Mouse (Mus musculus): ENCODE data around the gene Dusp18. TPM values are rescaled to one million over a fixed set of nuclear protein-coding genes. Genes with fewer than 3 reads are reported as not detected.

The Dusp18 gene
- polyA plus RNA-seq, 1 experiment from 2014 or later = 0.38 TPM

GRCm38 (mm10) chr11:3859778-3860177 lies 35.3 kb upstream of the Dusp18 start:
- Histone ChIP-seq H3K27ac (replicated peaks) (no peak overlapping the region), H3K4me3 (replicated peaks) (no peak overlapping the region), H3K4me1 (replicated peaks) (peaks cover 11% of the 10 kb centered on the region), H3K27me3 (peaks cover 38% of the 10 kb centered on the region), H3K9ac (no peak overlapping the region), H3K9me3 (replicated peaks) (no peaks in the 10 kb centered on the region), H3K36me3 (replicated peaks) (no peaks in the 10 kb centered on the region), H3K4me2 (no peak overlapping the region)
- 85% methylated on average over 4 of the region's 4 CpGs for WGBS (ENCODE audit: insufficient replicate concordance)
- no peak for ATAC-seq (ENCODE audit: insufficient read depth)

- H3K27ac ChIP-seq (replicated peaks) = no peak overlapping the region
- H3K4me3 ChIP-seq (replicated peaks) = no peak overlapping the region
- H3K27me3 ChIP-seq = peaks cover 43% of the 10 kb centered on the region
- H3K4me2 ChIP-seq = no peak overlapping the region
- no peak for ATAC-seq (ENCODE audit: insufficient read depth)
- peaks cover 11% of the 10 kb centered on the region for H3K4me1 ChIP-seq (replicated peaks)
- H3K36me3 ChIP-seq (replicated peaks) = no peaks in the 10 kb centered on the region
- no peak overlapping the region for H3K9ac ChIP-seq
- 62% methylated on average over 4 of the region's 4 CpGs for WGBS (ENCODE audit: insufficient replicate concordance)
- no peaks in the 10 kb centered on the region for H3K9me3 ChIP-seq (replicated peaks)
These were observed 34.7 kb upstream of the Dusp18 start for GRCm38 (mm10) chr11:3860361-3860760.

GRCm38 (mm10) chr11:3862661-3863453 lies 32.2 kb upstream of the Dusp18 start:
- 59% methylated on average over 19 of the region's 19 CpGs for WGBS (ENCODE audit: insufficient replicate concordance)
- no peak overlapping the region for H3K27ac ChIP-seq (replicated peaks)
- peaks cover 11% of the 10 kb centered on the region for H3K4me1 ChIP-seq (replicated peaks)
- peak overlapping the region; percentile 76 for H3K4me2 ChIP-seq
- no peak for ATAC-seq (ENCODE audit: insufficient read depth)
- peaks cover 52% of the 10 kb centered on the region for H3K27me3 ChIP-seq
- H3K4me3 ChIP-seq (replicated peaks) = peak overlapping the region; percentile 49; the same call in 1 of the 2 replicates
- H3K36me3 ChIP-seq (replicated peaks) = no peaks in the 10 kb centered on the region
- H3K9me3 ChIP-seq (replicated peaks) = no peaks in the 10 kb centered on the region
- H3K9ac ChIP-seq = no peak overlapping the region

GRCm38 (mm10) chr11:3863454-3864112 lies 31.5 kb upstream of the Dusp18 start, which contains the start of gene Osbp2:
Gene Osbp2 (minus strand): TSS chr11:3863903.
- peak; percentile 89 for ATAC-seq (ENCODE audit: insufficient read depth)
- Histone ChIP-seq H3K27ac (replicated peaks) (no peak within 1 kb of the TSS), H3K9ac (no peak within 1 kb of the TSS)

GRCm38 (mm10) chr11:3864343-3864742 lies 30.7 kb upstream of the Dusp18 start:
- ATAC-seq (ENCODE audit: insufficient read depth) = no peak
- H3K4me2 ChIP-seq = peak overlapping the region; percentile 76
- H3K4me3 ChIP-seq (replicated peaks) = peak overlapping the region; percentile 49; the same call in 1 of the 2 replicates
- H3K27ac ChIP-seq (replicated peaks) = no peak overlapping the region
- WGBS (ENCODE audit: insufficient replicate concordance) = 32% methylated on average over 6 of the region's 6 CpGs
- no peak overlapping the region for H3K9ac ChIP-seq
- H3K27me3 ChIP-seq = peaks cover 52% of the 10 kb centered on the region
- no peaks in the 10 kb centered on the region for H3K9me3 ChIP-seq (replicated peaks)
- no peaks in the 10 kb centered on the region for H3K36me3 ChIP-seq (replicated peaks)
- peaks cover 11% of the 10 kb centered on the region for H3K4me1 ChIP-seq (replicated peaks)

More at GRCm38 (mm10) chr11:3863454-3864112, 31.5 kb upstream of the Dusp18 start, which contains the start of gene Osbp2:
- WGBS (ENCODE audit: insufficient replicate concordance) = 4% methylated on average over 57 of the region's 58 CpGs
- Histone ChIP-seq H3K4me1 (replicated peaks) (peaks cover 11% of the 10 kb centered on the region), H3K9me3 (replicated peaks) (no peaks in the 10 kb centered on the region), H3K36me3 (replicated peaks) (no peaks in the 10 kb centered on the region), H3K27me3 (peaks cover 52% of the 10 kb centered on the region), H3K4me3 (replicated peaks) (peak within 1 kb of the TSS; percentile 49), H3K4me2 (peak within 1 kb of the TSS; percentile 76)

GRCm38 (mm10) chr11:3876419-3876818 lies 18.6 kb upstream of the Dusp18 start:
- H3K4me1 ChIP-seq (replicated peaks) = no peaks in the 10 kb centered on the region
- peaks cover 7% of the 10 kb centered on the region for H3K27me3 ChIP-seq
- H3K4me2 ChIP-seq = no peak overlapping the region
- H3K4me3 ChIP-seq (replicated peaks) = no peak overlapping the region
- WGBS (ENCODE audit: insufficient replicate concordance) = 50% methylated on average over 6 of the region's 6 CpGs
- no peak for ATAC-seq (ENCODE audit: insufficient read depth)
- H3K9me3 ChIP-seq (replicated peaks) = no peaks in the 10 kb centered on the region
- H3K9ac ChIP-seq = no peak overlapping the region
- no peaks in the 10 kb centered on the region for H3K36me3 ChIP-seq (replicated peaks)
- no peak overlapping the region for H3K27ac ChIP-seq (replicated peaks)

GRCm38 (mm10) chr11:3878660-3879059 lies 16.4 kb upstream of the Dusp18 start:
- Histone ChIP-seq H3K9ac (no peak overlapping the region), H3K4me2 (no peak overlapping the region), H3K9me3 (replicated peaks) (no peaks in the 10 kb centered on the region), H3K36me3 (replicated peaks) (no peaks in the 10 kb centered on the region), H3K4me3 (replicated peaks) (no peak overlapping the region), H3K27me3 (peaks cover 21% of the 10 kb centered on the region), H3K27ac (replicated peaks) (no peak overlapping the region), H3K4me1 (replicated peaks) (no peaks in the 10 kb centered on the region)
- WGBS (ENCODE audit: insufficient replicate concordance) = 54% methylated on average over 7 of the region's 7 CpGs
- ATAC-seq (ENCODE audit: insufficient read depth) = no peak

- H3K4me2 ChIP-seq = no peak overlapping the region
- no peak overlapping the region for H3K4me3 ChIP-seq (replicated peaks)
- 36% methylated on average over 2 of the region's 2 CpGs for WGBS (ENCODE audit: insufficient replicate concordance)
- H3K9me3 ChIP-seq (replicated peaks) = no peaks in the 10 kb centered on the region
- no peaks in the 10 kb centered on the region for H3K4me1 ChIP-seq (replicated peaks)
- ATAC-seq (ENCODE audit: insufficient read depth) = no peak
- peaks cover 21% of the 10 kb centered on the region for H3K27me3 ChIP-seq
- H3K27ac ChIP-seq (replicated peaks) = no peak overlapping the region
- H3K9ac ChIP-seq = no peak overlapping the region
- no peaks in the 10 kb centered on the region for H3K36me3 ChIP-seq (replicated peaks)
These were observed 15.2 kb upstream of the Dusp18 start for GRCm38 (mm10) chr11:3879836-3880235.

- WGBS (ENCODE audit: insufficient replicate concordance) = 63% methylated on average over 3 of the region's 3 CpGs
- Histone ChIP-seq H3K9ac (no peak overlapping the region), H3K27ac (replicated peaks) (no peak overlapping the region), H3K4me2 (no peak overlapping the region), H3K36me3 (replicated peaks) (no peaks in the 10 kb centered on the region), H3K9me3 (replicated peaks) (no peaks in the 10 kb centered on the region), H3K4me3 (replicated peaks) (no peak overlapping the region), H3K27me3 (peaks cover 24% of the 10 kb centered on the region), H3K4me1 (replicated peaks) (peaks cover 16% of the 10 kb centered on the region)
- ATAC-seq (ENCODE audit: insufficient read depth) = no peak
These were observed 11.3 kb upstream of the Dusp18 start for GRCm38 (mm10) chr11:3883711-3884110.

- Histone ChIP-seq H3K9me3 (replicated peaks) (no peaks in the 10 kb centered on the region), H3K4me3 (replicated peaks) (no peak overlapping the region), H3K4me1 (replicated peaks) (peaks cover 16% of the 10 kb centered on the region), H3K36me3 (replicated peaks) (no peaks in the 10 kb centered on the region), H3K27me3 (peaks cover 12% of the 10 kb centered on the region), H3K4me2 (no peak overlapping the region; the same call in 1 of the 2 replicates), H3K9ac (no peak overlapping the region), H3K27ac (replicated peaks) (no peak overlapping the region)
- 34% methylated on average over 5 of the region's 5 CpGs for WGBS (ENCODE audit: insufficient replicate concordance)
- ATAC-seq (ENCODE audit: insufficient read depth) = peak; percentile 80
These were observed 7.7 kb upstream of the Dusp18 start for GRCm38 (mm10) chr11:3887331-3887730.

- no peak overlapping the region for H3K9ac ChIP-seq
- H3K9me3 ChIP-seq (replicated peaks) = no peaks in the 10 kb centered on the region
- no peaks in the 10 kb centered on the region; the same call in 1 of the 2 replicates for H3K27me3 ChIP-seq
- peaks cover 13% of the 10 kb centered on the region for H3K4me1 ChIP-seq (replicated peaks)
- no peak overlapping the region for H3K4me2 ChIP-seq
- ATAC-seq (ENCODE audit: insufficient read depth) = no peak
- no peak overlapping the region for H3K27ac ChIP-seq (replicated peaks)
- H3K36me3 ChIP-seq (replicated peaks) = no peaks in the 10 kb centered on the region
- WGBS (ENCODE audit: insufficient replicate concordance) = 56% methylated on average over 6 of the region's 6 CpGs
- H3K4me3 ChIP-seq (replicated peaks) = no peak overlapping the region
These were observed 1.1 kb upstream of the Dusp18 start for GRCm38 (mm10) chr11:3893970-3894369.
